Mouse (Mus musculus) kidney, adult 2 months (tissue): ENCODE measurements around the gene Syp.

Source experiments
- CTCF ChIP-seq: fragments of 200-500 bp; conservative IDR thresholded peaks from 2 replicates; pipeline ENCODE4 v1.5.1; 2011; ENCODE audit warnings: low read depth, mild to moderate bottlenecking, control low read depth, low read length, moderate library complexity, mixed read lengths; ENCODE audit not compliant: insufficient read depth, insufficient read length
- POLR2A ChIP-seq: fragments of 200-500 bp; IDR thresholded peaks from one replicate; pipeline ENCODE4 v1.6.1; 2011; ENCODE audit warnings: low read depth, low read length, control low read depth

DNA sequence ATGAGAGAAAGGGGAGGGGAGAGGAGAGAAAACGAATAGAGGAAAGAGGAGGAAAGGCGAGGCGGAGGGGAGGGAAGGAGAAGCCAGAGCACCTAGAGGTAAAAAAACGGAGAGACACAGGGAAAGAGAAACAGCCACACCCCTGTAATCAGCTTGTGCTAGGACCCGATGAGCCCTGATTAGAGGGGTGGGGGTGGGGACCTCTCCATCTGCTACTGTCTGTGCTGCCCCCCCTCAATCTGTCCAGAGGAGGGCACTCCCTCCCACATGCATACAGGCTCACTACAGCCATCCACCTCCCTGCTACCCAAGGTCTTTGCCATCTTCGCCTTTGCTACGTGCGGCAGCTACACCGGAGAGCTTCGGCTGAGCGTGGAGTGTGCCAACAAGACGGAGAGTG is 2.5 kb downstream of the Syp start:
- no peak for TF ChIP-seq CTCF
- TF ChIP-seq POLR2A = no peak
